Mouse (Mus musculus): ENCODE measurements at regions not wholly inside any gene's neighbourhood (a gene's known extent, or its start where the extent isn't known, plus 50 kb on each side); places are given as distances from the start of the nearest gene placed in this dataset.
"Not testable (repeated sequence)": the region's sequence is repeated elsewhere in the genome, so short reads cannot be mapped to it uniquely, and the experiment has no call there.

GRCm38 (mm10) chr16:29745486-29745885 lies 166.4 kb downstream of the Opa1 start:
- DNase-seq (ENCODE audit: low spot score), result no peak

DNA sequence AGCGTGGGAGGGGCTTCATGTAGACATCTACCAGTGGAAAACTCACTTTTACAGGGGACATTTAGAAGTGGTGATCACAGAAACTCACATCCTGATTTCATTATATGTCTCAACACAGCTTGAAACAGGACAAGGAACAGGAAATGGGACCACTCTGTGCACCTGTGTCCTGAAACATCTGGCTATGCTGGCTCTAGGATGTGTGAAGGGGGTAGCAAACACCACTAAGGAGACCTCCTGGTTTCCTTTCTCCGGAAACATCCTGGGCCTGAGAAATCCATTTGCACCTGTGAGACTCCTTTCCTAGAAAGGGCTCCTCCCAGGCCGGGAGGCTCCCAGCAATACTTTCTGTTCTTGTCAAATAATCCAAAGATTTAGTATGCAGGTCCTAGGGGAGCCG lies 167.1 kb downstream of the Opa1 start:
- no peak for DNase-seq (ENCODE audit: low spot score)

- DNase-seq (ENCODE audit: low spot score), result no peak
Observed at GRCm38 (mm10) chr16:29749167-29749566, 170.0 kb downstream of the Opa1 start.

GRCm38 (mm10) chr16:29754579-29755199 lies 175.6 kb downstream of the Opa1 start:
- DNase-seq (ENCODE audit: low spot score), result no peak

DNA sequence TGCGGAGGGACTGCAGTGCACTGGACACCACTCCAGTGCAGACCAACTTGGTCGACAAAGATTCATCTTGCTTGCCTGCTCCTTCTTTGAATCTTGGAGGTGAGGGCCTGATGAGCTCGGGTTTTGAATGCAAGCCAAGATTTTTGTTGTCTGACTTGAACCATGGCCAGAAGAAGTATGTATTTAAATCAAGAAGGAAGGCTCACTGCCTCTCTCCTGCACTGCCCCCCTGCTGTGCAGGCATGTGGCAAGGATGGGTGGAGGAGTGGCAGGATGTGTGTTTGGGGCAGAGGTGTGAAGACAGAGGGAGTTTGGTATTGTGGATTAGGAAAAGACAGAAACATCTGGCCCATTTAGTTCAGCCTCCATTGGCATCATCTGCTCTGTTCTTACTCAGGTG lies 179.1 kb downstream of the Opa1 start:
- DNase-seq (ENCODE audit: low spot score), result no peak

- no peak for DNase-seq (ENCODE audit: low spot score)
Observed at GRCm38 (mm10) chr16:29759416-29759815, 180.3 kb downstream of the Opa1 start.

DNA sequence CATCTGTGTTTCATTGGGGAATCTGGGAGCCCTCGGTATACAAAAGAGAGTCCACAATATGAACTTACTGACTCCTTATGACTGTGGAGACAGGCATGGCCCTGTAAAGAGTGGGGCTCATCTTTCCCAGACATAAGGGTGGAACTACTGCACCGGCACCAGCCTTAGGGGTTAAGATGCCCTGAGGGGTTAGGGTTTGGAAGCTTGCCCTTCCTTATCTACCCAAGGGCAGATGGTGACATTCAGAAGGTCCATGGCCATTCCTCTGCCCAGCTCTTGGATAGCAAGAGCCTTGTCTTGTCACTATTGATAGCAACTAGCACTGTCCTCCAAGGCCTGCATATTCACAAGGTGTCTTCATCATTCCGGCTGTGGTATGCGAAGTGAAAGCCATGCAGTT lies 181.5 kb downstream of the Opa1 start:
- no peak for DNase-seq (ENCODE audit: low spot score)

GRCm38 (mm10) chr16:29761779-29762277 lies 182.7 kb downstream of the Opa1 start:
- DNase-seq (ENCODE audit: low spot score), result peak; percentile 65

GRCm38 (mm10) chr16:29764376-29764775 lies 185.2 kb downstream of the Opa1 start:
- no peak for DNase-seq (ENCODE audit: low spot score)

- DNase-seq (ENCODE audit: low spot score), result not testable (repeated sequence)
Observed at GRCm38 (mm10) chr16:29765801-29766200, 186.7 kb downstream of the Opa1 start.

- no peak for DNase-seq (ENCODE audit: low spot score)
Observed at GRCm38 (mm10) chr16:29771320-29771719, 192.2 kb downstream of the Opa1 start.

GRCm38 (mm10) chr16:29771728-29772608 lies 192.8 kb downstream of the Opa1 start:
- no peak for DNase-seq (ENCODE audit: low spot score)

DNA sequence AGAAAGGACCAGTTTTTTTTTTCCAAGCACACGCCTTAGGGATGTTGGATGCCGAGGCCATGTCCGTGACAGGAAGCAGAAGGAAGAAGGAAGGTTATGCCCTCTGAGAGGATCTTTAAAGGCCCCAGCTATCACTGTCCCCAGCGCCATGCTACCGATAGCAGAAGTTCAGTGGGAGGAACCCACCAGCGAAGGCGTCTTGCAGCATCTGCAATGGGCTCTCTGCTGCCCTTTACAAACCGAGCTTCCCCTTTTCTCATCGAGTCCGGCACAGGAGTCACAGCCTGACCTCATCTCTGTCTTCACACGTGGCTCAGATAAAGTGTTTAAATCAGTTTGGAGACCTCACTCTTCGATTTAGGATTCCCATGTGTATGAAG lies 193.5 kb downstream of the Opa1 start:
- DNase-seq (ENCODE audit: low spot score), result no peak

- DNase-seq (ENCODE audit: low spot score), result no peak
Observed at GRCm38 (mm10) chr16:29773056-29773455, 193.9 kb downstream of the Opa1 start.

GRCm38 (mm10) chr16:29774949-29775348 lies 195.8 kb downstream of the Opa1 start:
- no peak for DNase-seq (ENCODE audit: low spot score)

DNA sequence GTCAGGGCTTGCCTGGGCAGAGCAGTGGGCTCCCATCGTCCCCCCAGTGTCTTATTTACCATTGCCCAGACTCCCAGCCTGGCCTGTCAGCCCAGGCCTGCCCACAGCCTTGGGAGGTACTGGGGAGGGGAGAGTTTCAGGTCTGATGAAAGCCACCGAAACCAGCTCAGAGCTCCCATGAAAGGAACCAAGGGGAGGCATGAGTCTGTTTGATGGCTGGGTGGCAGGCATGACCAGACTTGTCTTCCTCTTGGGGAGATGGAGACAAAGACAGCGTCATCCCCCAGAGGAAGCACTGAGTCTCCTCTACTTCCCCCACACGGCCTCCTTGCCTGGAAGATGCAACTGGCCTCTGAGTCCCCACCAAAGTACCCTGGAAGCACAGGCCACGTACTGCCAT lies 196.7 kb downstream of the Opa1 start:
- DNase-seq (ENCODE audit: low spot score), result no peak

DNA sequence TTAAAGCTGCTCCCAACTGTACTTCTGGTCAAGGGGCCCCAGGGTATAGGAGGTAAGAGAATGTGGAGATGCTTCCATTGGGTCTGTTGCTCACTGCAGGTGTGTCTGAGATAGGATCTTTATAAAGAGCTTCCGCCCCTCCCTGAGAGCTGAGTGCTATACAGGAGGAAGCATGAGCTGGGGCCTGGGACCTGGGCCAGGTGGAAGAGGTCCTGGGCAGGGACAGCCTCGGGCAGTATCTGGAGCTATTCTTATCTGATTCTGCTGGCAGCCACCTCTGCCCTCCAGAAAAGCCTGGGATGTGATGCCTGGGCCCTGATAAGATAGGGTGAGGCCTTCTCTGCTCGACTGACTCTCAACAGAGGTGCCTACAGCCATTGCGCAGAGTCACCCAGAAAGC lies 203.3 kb downstream of the Opa1 start:
- DNase-seq (ENCODE audit: low spot score), result no peak

GRCm38 (mm10) chr16:29785114-29785513 lies 206.0 kb downstream of the Opa1 start:
- DNase-seq (ENCODE audit: low spot score), result no peak

- no peak for DNase-seq (ENCODE audit: low spot score)
Observed at GRCm38 (mm10) chr16:29786540-29786939, 207.4 kb downstream of the Opa1 start.

- no peak for DNase-seq (ENCODE audit: low spot score)
Observed at GRCm38 (mm10) chr16:29787633-29788511, 208.7 kb downstream of the Opa1 start.

DNA sequence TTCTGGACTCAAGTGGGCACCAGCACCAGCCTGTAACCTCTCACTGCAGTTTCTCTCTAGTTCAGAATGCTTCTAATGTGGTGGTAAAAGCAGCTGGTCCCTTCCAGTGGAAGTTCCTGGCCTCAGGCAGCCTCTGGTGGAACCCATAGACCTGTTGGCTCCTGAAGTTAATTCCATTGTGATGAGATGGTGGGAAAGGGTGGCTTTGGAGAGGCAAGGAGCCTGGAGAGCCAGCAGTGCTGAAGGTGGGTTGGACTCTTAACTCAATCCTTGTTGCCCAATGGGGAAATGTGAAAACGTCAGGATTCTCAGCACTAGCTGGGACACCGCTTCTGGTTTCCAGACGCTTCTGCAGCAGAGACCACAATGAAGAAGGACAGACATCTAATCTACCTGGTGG lies 210.9 kb downstream of the Opa1 start:
- no peak for DNase-seq (ENCODE audit: low spot score)

GRCm38 (mm10) chr16:29799250-29799649 lies 220.1 kb downstream of the Opa1 start:
- DNase-seq (ENCODE audit: low spot score), result no peak

Data from testis, postnatal 10 days (tissue).